Mouse (Mus musculus): ENCODE measurements around the gene Iglon5.

Iglon5 gene

GRCm38 (mm10) chr7:43489631-43490125 is at the start of gene Iglon5:
Gene Iglon5 (minus strand): TSS chr7:43490075.
- no peak for DNase-seq (ENCODE audit: low spot score in 2 of 2)

DNA sequence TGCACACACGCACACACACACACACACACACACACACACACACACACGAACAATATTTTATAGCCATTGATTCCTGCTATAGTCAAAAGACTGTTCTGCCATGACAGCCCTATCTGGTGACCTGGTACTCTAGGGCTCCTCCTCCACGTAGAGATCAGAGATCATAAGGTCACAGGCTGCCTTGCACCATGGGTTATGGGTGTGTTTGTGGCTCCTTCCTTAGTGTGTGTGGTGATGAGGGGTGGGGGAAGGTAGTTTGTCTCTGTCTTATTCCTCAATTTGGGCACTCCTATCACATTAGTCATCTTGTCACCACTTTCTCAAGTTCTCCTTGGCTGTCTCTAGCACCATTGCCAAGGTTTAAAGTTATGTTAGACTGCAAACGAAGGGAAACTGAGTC is 48.6 kb upstream of the Iglon5 start:
- DNase-seq (ENCODE audit: low spot score in 2 of 2), result no peak

DNA sequence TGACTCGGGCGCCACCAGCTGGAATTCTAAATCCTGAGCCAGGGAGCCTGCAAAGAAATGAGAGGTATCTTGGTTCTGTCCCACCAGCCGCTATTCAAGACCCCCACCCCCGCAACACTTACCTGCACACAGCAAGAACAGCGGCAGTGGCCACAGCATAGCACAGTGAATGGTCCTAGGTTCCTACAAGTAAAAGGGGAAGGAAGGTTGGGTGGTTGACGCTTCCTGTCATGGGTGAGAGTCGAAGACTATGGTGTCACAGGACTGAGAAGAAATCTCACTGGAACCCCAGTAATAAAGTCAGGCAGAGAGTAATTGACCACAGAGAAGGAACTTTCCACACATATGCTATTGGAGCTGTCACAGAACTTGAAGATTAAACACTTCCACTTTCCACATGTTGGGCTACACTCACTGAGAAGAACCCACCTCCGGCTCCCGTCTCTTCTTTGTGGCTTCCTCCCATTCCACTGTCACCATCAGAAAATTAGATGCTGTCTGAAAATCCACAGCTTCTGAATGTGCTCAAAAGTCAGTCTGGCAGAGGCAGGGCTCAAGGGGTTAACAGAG is 43.1 kb upstream of the Iglon5 start:
- DNase-seq (ENCODE audit: low spot score in 2 of 2), result no peak

- DNase-seq (ENCODE audit: low spot score in 2 of 2), result no peak
These were observed 40.4 kb upstream of the Iglon5 start for GRCm38 (mm10) chr7:43530216-43530785.

DNA sequence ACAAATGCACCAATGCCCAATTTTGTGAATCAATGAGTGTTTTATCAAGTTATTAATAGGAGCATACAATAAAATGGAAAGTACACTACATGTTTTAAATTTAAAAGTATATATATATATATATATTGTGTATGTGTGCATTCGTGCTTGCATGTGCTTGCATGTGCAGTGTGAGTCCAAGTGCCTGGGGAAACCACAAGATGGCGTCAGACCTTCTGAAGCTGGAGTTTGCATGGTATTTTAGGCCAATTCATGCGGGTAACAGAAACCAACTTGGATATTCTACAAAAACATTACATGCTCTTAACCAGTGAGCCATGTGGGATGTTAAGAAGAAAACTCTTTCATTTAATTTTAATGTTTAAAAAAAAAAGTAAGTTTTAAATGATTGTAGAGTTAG is 35.4 kb upstream of the Iglon5 start:
- no peak for DNase-seq (ENCODE audit: low spot score in 2 of 2)

DNA sequence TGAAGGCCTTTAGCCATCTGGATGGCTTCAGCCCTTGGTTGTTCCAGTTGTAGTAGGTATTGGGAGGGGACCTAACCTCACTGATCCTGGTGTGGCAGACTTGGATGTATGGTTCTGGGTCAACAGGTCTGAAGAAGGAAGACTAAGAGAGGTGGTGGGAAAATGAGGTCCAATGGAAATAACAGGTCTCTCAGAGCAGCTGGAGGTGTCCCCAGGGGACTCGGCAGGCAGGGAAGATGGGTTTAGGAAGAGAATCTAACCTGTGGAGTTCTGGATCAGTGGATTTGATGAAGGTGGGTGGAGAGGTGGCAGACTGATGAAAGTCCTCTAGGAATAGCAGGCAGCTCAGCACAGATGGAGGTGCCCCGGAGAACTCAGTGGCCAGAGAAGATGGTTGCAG is 32.9 kb upstream of the Iglon5 start:
- no peak for DNase-seq (ENCODE audit: low spot score in 2 of 2)

- no peak for DNase-seq (ENCODE audit: low spot score in 2 of 2)
These were observed 28.5 kb upstream of the Iglon5 start for GRCm38 (mm10) chr7:43518341-43518740.

DNA sequence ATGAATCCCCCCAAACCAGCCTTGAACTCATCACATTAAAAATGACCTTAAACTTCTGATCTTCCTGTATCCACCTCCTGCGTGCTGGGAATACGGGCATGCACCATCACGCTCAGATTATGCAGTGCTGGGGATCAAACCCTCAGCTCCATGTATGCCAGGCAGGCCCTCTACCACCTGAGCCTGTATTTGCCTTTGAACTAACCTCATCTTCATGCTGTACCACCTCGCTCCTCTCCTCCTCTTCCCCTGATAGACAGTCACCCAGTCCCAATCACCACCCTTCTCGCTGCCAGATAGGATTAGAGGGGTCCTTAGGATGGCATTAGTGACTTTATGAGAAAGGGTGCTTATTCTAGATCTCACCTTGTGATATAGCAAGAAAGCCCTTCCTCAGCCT is 25.2 kb upstream of the Iglon5 start:
- DNase-seq (ENCODE audit: low spot score in 2 of 2), result no peak

GRCm38 (mm10) chr7:43512519-43512918 is 22.6 kb upstream of the Iglon5 start:
- DNase-seq (ENCODE audit: low spot score in 2 of 2), result no peak

DNA sequence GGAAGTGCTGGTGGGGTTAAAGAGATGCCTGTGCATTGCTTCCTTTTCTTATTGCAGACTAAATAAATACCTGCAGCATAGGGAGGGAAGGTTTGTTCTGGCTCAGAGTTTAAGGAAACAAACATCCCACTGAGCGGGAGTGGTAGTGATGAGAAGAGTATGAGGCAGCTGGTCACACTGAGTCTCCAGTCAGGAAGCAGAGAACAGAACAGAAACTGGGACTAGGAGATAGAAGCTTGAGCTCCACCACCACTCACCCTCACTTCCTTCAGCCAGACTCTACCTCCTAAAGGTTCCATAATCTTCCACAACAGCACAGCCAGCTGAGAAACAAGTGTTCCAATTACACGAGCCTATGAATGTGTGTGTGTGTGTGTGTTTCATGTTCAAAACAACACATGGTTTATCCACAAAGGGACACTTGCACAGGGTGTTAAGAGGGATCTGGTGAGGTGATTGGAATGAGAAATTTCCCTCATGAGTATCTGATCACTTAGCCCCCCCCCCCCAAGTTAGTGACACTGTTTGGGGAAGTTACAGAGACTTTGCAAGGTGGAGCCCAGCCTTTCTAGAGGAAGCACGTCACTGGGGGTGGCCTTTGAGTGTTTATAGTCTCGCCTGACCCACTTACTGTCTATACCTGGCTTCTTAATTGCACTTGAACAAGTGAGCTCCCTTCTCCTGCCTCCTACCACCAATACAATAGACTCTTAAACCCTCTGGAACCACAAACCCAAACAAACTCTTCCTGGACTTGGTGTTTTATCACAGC is 22.0 kb upstream of the Iglon5 start:
- DNase-seq (ENCODE audit: low spot score in 2 of 2), result no peak

DNA sequence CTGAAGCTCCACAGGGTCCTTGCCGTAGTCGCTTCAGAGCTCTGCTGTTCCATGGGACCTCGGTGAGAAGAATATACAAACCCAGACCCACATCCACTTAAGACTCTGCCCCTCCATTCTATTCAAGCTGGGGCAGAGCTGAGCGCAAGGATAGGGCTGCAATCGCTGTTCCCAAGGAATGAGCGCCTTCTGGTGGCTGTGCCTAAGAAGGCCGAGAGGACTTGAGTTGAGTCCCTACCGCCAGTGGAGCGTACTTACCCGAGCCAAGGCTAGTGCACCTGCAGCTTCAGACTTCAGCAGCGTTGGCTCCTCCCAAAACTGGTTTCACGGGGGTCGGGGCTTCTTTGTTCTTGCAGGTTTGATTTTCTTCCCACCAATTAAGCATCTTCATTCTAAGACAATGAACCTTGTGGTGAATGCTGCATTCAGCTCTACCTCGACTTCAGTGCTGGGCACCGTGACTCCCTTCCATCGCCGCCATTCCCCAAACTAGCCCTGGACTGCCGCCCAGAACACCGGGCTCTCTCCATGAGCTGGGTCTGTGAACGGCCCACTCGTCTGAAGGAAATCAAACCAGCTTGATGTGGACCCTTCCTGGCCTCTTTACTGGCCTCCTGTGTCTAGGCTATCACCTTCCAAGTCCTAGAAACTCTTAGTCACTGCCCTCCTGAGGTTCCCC is 5.6 kb upstream of the Iglon5 start:
- DNase-seq (ENCODE audit: low spot score in 2 of 2), result peak in 1 of 2 experiments; percentile 12

DNA sequence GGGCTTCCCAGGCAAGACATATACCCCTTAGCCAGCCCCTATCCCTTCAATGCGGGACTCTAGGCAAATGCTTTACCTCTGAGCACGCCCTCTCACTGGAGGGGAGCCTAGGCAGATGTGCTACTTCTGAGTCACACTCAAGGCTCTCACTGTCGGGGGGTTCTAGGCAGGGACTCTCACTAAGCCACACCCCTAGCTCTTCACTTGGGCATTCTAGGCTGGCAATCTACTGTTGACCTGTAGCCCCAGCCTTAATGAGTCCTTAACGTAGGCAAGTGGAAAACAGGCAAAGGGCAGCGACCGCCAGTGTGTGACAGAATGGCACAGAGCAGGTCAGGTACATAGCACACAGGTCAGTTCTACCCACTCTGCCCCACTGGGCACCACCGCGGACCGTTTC is 986 bp upstream of the Iglon5 start:
- no peak for DNase-seq (ENCODE audit: low spot score in 2 of 2)

GRCm38 (mm10) chr7:43490182-43490584 is 308 bp upstream of the Iglon5 start:
- DNase-seq (ENCODE audit: low spot score in 2 of 2), result no peak

GRCm38 (mm10) chr7:43488646-43489045 is 1.2 kb downstream of the Iglon5 start:
- no peak for DNase-seq (ENCODE audit: low spot score in 2 of 2)

- no peak for DNase-seq (ENCODE audit: low spot score in 2 of 2)
These were observed 6.6 kb downstream of the Iglon5 start for GRCm38 (mm10) chr7:43483236-43483635.

- no peak for DNase-seq (ENCODE audit: low spot score in 2 of 2)
These were observed 7.7 kb downstream of the Iglon5 start for GRCm38 (mm10) chr7:43482090-43482716.

DNA sequence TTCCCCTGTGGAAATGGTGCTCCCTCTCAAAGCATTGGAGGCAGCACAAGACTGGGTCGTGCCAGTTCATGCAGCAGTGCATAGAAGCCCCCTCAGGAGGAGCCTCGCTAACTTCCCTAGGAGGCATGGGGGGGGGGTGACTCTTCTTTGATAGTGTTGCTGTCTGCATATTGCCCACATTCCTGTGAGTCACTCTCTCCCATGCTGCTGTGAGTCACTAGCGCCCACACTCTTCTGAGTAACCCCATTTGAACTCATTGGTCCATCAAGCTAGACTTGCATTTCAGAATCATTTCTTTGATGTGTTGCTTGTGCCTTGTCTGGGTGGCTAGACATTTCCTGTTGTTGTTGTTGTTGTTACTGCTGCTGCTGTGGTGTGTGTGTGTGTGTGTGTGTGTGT is 8.7 kb downstream of the Iglon5 start:
- DNase-seq (ENCODE audit: low spot score in 2 of 2), result no peak

DNA sequence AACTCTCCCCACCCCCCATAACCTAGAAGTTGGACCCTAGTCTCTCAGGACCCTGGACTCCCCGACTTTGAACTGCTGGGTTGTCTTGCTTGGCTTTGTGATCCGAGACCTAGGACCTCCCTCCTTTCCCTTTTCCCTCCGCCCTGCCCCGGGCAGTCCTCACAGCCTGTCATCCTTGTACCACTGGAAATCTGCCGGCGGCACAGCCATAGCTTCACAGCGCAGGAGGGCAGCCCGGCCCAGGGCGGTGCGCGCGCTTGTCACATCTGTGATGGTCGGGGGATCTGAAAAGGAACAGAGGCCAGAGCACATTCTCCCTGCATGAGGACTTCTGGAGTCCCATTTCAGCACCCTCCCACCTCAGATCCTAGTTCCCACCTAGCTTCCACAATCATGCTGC is 13.5 kb downstream of the Iglon5 start:
- no peak for DNase-seq (ENCODE audit: low spot score in 2 of 2)

DNA sequence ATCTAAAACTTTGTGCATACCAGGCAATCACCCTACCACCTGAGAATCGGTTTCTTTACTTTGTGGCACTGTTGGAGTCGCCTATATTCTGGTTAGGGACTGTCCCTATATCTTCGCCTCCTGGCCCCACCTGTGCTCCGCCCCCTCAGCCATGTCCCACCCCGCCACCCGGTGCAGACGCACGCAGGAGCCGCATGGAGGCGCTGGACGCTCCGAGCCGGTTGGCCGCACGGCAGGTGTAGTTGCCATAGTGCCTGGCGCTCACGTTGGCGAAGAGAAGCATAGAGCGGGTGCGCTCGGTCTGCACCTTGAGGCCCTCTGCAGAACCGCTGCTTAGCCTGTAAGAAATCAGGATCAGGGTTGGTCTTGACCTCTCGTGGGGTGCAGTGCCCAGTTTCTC is 14.2 kb downstream of the Iglon5 start:
- no peak for DNase-seq (ENCODE audit: low spot score in 2 of 2)

GRCm38 (mm10) chr7:43470373-43470772 is 19.5 kb downstream of the Iglon5 start:
- peak in 1 of 2 experiments; percentile 46 for DNase-seq (ENCODE audit: low spot score in 2 of 2)

GRCm38 (mm10) chr7:43466099-43466694 is 23.7 kb downstream of the Iglon5 start:
- DNase-seq (ENCODE audit: low spot score in 2 of 2), result peak; percentile 64 to 82

Measured in thymus, postnatal 10 days (tissue).